ENCODE assay signal across 8 mouse cellular contexts in the genomic region with DNA sequence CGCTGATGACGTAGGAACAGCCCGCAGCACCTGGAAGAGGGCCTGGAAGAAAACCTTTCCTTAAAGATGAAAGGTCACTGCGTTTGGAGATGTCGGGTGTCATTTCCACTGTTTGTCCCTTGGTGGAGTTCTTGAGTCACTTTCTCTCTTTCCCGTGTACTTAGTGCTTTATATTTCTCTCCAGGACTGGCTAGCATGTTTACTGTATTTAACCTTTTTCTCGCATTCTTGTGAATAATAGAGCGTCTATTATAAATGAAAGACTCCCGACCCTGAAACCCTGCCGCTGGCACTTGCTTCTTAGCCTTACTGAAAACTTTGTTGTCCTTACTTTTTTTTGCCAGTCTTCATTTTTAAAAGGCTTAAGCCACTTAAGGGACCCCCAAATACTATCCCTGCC. TPM values are rescaled to one million over a fixed set of nuclear protein-coding genes. Genes with fewer than 3 reads are reported as not detected.
DNase-seq lines count a peak whose midpoint lies in the region; ATAC-seq and TF ChIP-seq lines count a peak whose summit lies in the region.

No protein-coding gene starts in this region.

- no peak overlapping the region; the same call in 1 of the 2 replicates for H3K27ac ChIP-seq in heart, adult 2 months
- no peak overlapping the region for H3K27ac ChIP-seq in embryonic facial prominence, embryonic 14.5 days (replicated peaks; ENCODE audit: low read depth, low read length)
- peak overlapping the region; percentile 86 for H3K27ac ChIP-seq in hindbrain, embryonic 14.5 days
- no peak overlapping the region for H3K27ac ChIP-seq in limb, embryonic 12.5 days
- 0 out of 2 replicates have a peak overlapping the region, but pooled peaks have one; percentile 89 for H3K27ac ChIP-seq in midbrain, embryonic 12.5 days (replicated peaks)

- peak overlapping the region; percentile 86 for H3K4me2 ChIP-seq in embryonic facial prominence, embryonic 14.5 days (ENCODE audit: low read depth, low read length)
- H3K4me2 ChIP-seq in hindbrain, embryonic 14.5 days (replicated peaks): peak overlapping the region; percentile 86
- H3K4me2 ChIP-seq in limb, embryonic 12.5 days: peak overlapping the region; percentile 91
- peak overlapping the region; percentile 90 for H3K4me2 ChIP-seq in midbrain, embryonic 12.5 days (replicated peaks)

- peak overlapping the region; percentile 64 for H3K4me3 ChIP-seq in heart, adult 2 months
- peak overlapping the region; percentile 73 for H3K4me3 ChIP-seq in embryonic facial prominence, embryonic 14.5 days (ENCODE audit: low read depth, low read length)
- peak overlapping the region; percentile 56 for H3K4me3 ChIP-seq in hindbrain, embryonic 14.5 days (replicated peaks; ENCODE audit: low read length)
- H3K4me3 ChIP-seq in limb, embryonic 12.5 days (replicated peaks): peak overlapping the region; percentile 65
- peak overlapping the region; percentile 68 for H3K4me3 ChIP-seq in midbrain, embryonic 12.5 days

- WGBS in heart, adult 2 months: 2% methylated on average over 10 of the region's 10 CpGs
- WGBS in embryonic facial prominence, embryonic 14.5 days: 2% methylated on average over 10 of the region's 10 CpGs
- 1% methylated on average over 10 of the region's 10 CpGs for WGBS in hindbrain, embryonic 14.5 days
- under 1% methylated on average over 10 of the region's 10 CpGs for WGBS in limb, embryonic 12.5 days
- under 1% methylated on average over 10 of the region's 10 CpGs for WGBS in midbrain, embryonic 12.5 days

- no peak overlapping the region for H3K9ac ChIP-seq in heart, adult 2 months (ENCODE audit: low read depth, low read length)
- 0 out of 2 replicates have a peak overlapping the region, but pooled peaks have one; percentile 75 for H3K9ac ChIP-seq in embryonic facial prominence, embryonic 14.5 days (ENCODE audit: low read depth, low read length)
- peak overlapping the region; percentile 84; the same call in 1 of the 2 replicates for H3K9ac ChIP-seq in hindbrain, embryonic 14.5 days
- no peak overlapping the region for H3K9ac ChIP-seq in limb, embryonic 12.5 days (replicated peaks)
- no peak overlapping the region for H3K9ac ChIP-seq in midbrain, embryonic 12.5 days (replicated peaks)

- H3K27me3 ChIP-seq in heart, adult 2 months (ENCODE audit: control insufficient read depth, insufficient read depth, low read length): peaks cover under 1% of the 10 kb centered on the region; the same call in 1 of the 2 replicates
- H3K27me3 ChIP-seq in embryonic facial prominence, embryonic 14.5 days (replicated peaks; ENCODE audit: control insufficient read depth, insufficient read depth, low read length): no peaks in the 10 kb centered on the region
- H3K27me3 ChIP-seq in hindbrain, embryonic 14.5 days (ENCODE audit: control insufficient read depth, insufficient read depth, low read length): no peaks in the 10 kb centered on the region
- H3K27me3 ChIP-seq in limb, embryonic 12.5 days: no peaks in the 10 kb centered on the region
- H3K27me3 ChIP-seq in midbrain, embryonic 12.5 days: no peaks in the 10 kb centered on the region

- no peaks in the 10 kb centered on the region for H3K36me3 ChIP-seq in heart, adult 2 months (ENCODE audit: control insufficient read depth, insufficient read depth, low read length)
- H3K36me3 ChIP-seq in embryonic facial prominence, embryonic 14.5 days (ENCODE audit: control insufficient read depth, insufficient read depth, low read length): no peaks in the 10 kb centered on the region
- H3K36me3 ChIP-seq in hindbrain, embryonic 14.5 days (replicated peaks; ENCODE audit: control insufficient read depth, insufficient read depth): no peaks in the 10 kb centered on the region
- H3K36me3 ChIP-seq in limb, embryonic 12.5 days: no peaks in the 10 kb centered on the region
- no peaks in the 10 kb centered on the region for H3K36me3 ChIP-seq in midbrain, embryonic 12.5 days

- no peak for ATAC-seq in embryonic facial prominence, embryonic 14.5 days (ENCODE audit: low read depth)
- no peak for ATAC-seq in hindbrain, embryonic 14.5 days (ENCODE audit: low FRiP score)
- ATAC-seq in limb, embryonic 12.5 days (ENCODE audit: insufficient number of reproducible peaks, insufficient read depth, low FRiP score, low TSS enrichment, low read depth): no peak
- ATAC-seq in midbrain, embryonic 12.5 days (ENCODE audit: low FRiP score, low read depth): no peak

- peak; percentile 77 for TF ChIP-seq CTCF in heart, adult 2 months (IDR thresholded peaks at IDR 0.05)

- no peaks in the 10 kb centered on the region for H3K79me2 ChIP-seq in heart, adult 2 months (replicated peaks; ENCODE audit: control insufficient read depth, insufficient read depth, low read length)

- TF ChIP-seq EP300 in heart, adult 2 months (IDR thresholded peaks at IDR 0.05; ENCODE audit: insufficient read depth, low read depth, low read length): no peak

- no peaks in the 10 kb centered on the region for H3K9me3 ChIP-seq in embryonic facial prominence, embryonic 14.5 days (ENCODE audit: control insufficient read depth, low read length)
- H3K9me3 ChIP-seq in hindbrain, embryonic 14.5 days (ENCODE audit: control insufficient read depth, low read length): no peaks in the 10 kb centered on the region
- H3K9me3 ChIP-seq in limb, embryonic 12.5 days: no peaks in the 10 kb centered on the region
- H3K9me3 ChIP-seq in midbrain, embryonic 12.5 days: no peaks in the 10 kb centered on the region

- no peak for TF ChIP-seq POLR2A in heart, adult 2 months (IDR thresholded peaks at IDR 0.05; ENCODE audit: insufficient read depth, low read depth, low read length)

- intact Hi-C loops in heart, adult 2 months (cut with DNase I): loop anchor here (10.0 kb wide), 1 partner anchor 631 kb away; no protein-coding TSS in a partner anchor

- peak in 1 of 2 experiments; percentile 11 for DNase-seq in heart, adult 2 months
- DNase-seq in heart, adult 8-10 months (ENCODE audit: low spot score): no peak
- DNase-seq in NIH3T3 (ENCODE audit: low read depth): peak; percentile 59
- peak; percentile 71 for DNase-seq in embryonic facial prominence, embryonic 14.5 days (ENCODE audit: low spot score)
- peak; percentile 70 for DNase-seq in hindbrain, embryonic 14.5 days (ENCODE audit: low spot score)
- no peak for DNase-seq in T-cell, adult 2 months (ENCODE audit: low spot score)

- no peaks in the 10 kb centered on the region for H3K4me1 ChIP-seq in heart, adult 2 months (ENCODE audit: control insufficient read depth, insufficient read depth, low read length)
- H3K4me1 ChIP-seq in embryonic facial prominence, embryonic 14.5 days (ENCODE audit: control insufficient read depth, insufficient read depth, low read length): no peaks in the 10 kb centered on the region
- 0 out of 2 replicates have a peak, but pooled peaks cover 3% of the 10 kb centered on the region for H3K4me1 ChIP-seq in hindbrain, embryonic 14.5 days (replicated peaks; ENCODE audit: control insufficient read depth, insufficient read depth, low read length)
- no peaks in the 10 kb centered on the region for H3K4me1 ChIP-seq in limb, embryonic 12.5 days (replicated peaks)
- H3K4me1 ChIP-seq in midbrain, embryonic 12.5 days: peaks cover 3% of the 10 kb centered on the region; the same call in 1 of the 2 replicates

RNA-seq across cellular contexts. Expression of a gene that starts 3.8 kb away (rescaled TPM):
- 100 to 1,000 TPM in 1 of 2 experiments, 10 to 100 TPM in 1; 82.7 to 107 TPM for total RNA-seq in heart, adult 2 months (2021)
- polyA plus RNA-seq in heart, adult 2 months (2012; rRNA removed): 44.0 and 72.3 TPM in 2 replicates
- 100 to 1,000 TPM in 1 of 4 experiments, 10 to 100 TPM in 3; 92.5 to 103 (median 96.8) TPM for total RNA-seq in heart, adult 8-10 months (2022)
- 14.0 TPM in 2 replicates for polyA plus RNA-seq in embryonic facial prominence, embryonic 14.5 days (2014; fragmentation: Nextera tagmentation; extraction: Ambion mirVana)
- 34.4 and 37.5 TPM in 2 replicates for polyA plus RNA-seq in hindbrain, embryonic 14.5 days (2014; fragmentation: Nextera tagmentation; extraction: Ambion mirVana)
- polyA plus RNA-seq in limb, embryonic 12.5 days (2016; fragmentation: Nextera tagmentation; extraction: Ambion mirVana): 10.3 and 11.5 TPM in 2 replicates
- 10.8 and 11.6 TPM in 2 replicates for polyA plus RNA-seq in midbrain, embryonic 12.5 days (2016; fragmentation: Nextera tagmentation; extraction: Ambion mirVana)

Comparison
In these comparisons a context has a peak if more than half of its experiments do, and no peak if none do; other contexts are left out.
1. DNase-seq: peak in NIH3T3 (single experiment), embryonic facial prominence, embryonic 14.5 days (single experiment) and hindbrain, embryonic 14.5 days (single experiment); none in heart, adult 8-10 months (single experiment) and T-cell, adult 2 months (single experiment).
2. H3K27ac ChIP-seq: peak in hindbrain, embryonic 14.5 days (single experiment) and midbrain, embryonic 12.5 days (single experiment); none in heart, adult 2 months (single experiment), embryonic facial prominence, embryonic 14.5 days (single experiment) and limb, embryonic 12.5 days (single experiment).
3. H3K9ac ChIP-seq: peak in embryonic facial prominence, embryonic 14.5 days (single experiment) and hindbrain, embryonic 14.5 days (single experiment); none in heart, adult 2 months (single experiment), limb, embryonic 12.5 days (single experiment) and midbrain, embryonic 12.5 days (single experiment).
4. Peak in every context shown above with its lines, with median percentiles within 50 percentile points of each other: H3K4me3 ChIP-seq and H3K4me2 ChIP-seq.